Mouse (Mus musculus): ENCODE measurements at regions not wholly inside any gene's neighbourhood (a gene's known extent, or its start where the extent isn't known, plus 50 kb on each side); places are given as distances from the start of the nearest gene placed in this dataset.

GRCm38 (mm10) chr3:148315286-148315685 is 675.1 kb downstream of the Adgrl2 start:
- no peak for DNase-seq

DNA sequence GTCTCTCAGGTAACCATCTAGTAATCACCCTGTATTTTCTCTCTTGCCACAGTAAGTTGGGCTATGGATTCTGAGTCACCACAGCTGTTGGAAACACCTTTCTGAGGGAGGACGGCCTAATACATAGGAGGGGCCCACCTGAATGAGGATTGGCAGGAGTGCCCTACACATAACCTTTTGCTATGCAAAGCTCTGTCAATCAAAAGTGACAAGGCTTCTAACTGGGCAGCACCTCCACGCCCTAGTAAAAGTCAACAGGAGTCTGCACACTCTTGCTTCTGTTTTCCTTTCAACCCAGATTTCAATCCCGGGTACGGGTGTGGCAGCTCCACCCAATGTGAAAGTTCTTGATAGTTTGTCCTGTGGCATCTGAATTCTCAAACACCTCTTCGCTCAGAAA is 694.8 kb downstream of the Adgrl2 start:
- no peak for DNase-seq

- DNase-seq, result no peak
These were observed 711.4 kb downstream of the Adgrl2 start for GRCm38 (mm10) chr3:148278978-148279377.

- no peak for DNase-seq
These were observed 718.1 kb downstream of the Adgrl2 start for GRCm38 (mm10) chr3:148272159-148272848.

GRCm38 (mm10) chr3:148268812-148269211 is 721.5 kb downstream of the Adgrl2 start:
- DNase-seq, result no peak

- no peak for DNase-seq
These were observed 731.1 kb downstream of the Adgrl2 start for GRCm38 (mm10) chr3:148259211-148259610.

GRCm38 (mm10) chr3:148248617-148249016 is 741.7 kb downstream of the Adgrl2 start:
- DNase-seq, result no peak

DNA sequence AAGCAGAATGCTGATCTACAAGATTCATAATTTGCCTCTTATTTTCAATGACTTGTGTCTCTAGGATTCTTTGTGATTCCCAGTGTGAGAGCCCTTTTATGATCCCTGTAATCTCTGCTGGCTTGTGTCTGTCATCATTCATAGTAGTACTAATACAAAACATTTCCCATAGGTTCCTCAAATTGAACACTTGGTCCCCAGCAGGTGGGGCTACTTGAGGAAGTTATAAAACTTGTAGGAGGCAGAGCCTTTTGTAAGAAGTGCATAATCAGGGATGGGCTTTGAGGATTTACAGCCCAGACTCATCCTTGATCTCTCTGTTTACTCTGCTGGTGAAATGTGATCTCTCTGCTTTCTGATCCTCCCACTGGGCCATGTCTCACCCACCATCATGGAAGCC is 743.6 kb downstream of the Adgrl2 start:
- no peak for DNase-seq

DNA sequence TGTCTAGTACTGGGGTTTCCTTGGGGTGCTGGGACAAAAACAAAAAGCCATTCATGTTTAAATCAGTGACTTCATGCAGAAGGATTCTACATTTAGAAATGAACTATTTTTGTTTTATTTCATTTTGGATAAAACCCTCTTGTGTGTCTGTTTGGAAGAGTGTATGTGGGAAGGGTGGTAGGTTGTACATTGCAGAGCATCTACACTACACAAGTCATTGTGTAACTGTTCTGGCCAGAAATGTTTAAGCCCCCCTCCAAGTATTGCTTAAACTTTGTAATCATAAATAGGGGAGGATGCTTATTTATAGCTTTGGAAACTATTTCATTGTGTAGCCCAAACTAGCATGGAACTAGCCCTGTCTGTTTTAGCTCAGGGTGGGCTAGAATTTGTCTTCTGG is 752.3 kb downstream of the Adgrl2 start:
- DNase-seq, result no peak

DNA sequence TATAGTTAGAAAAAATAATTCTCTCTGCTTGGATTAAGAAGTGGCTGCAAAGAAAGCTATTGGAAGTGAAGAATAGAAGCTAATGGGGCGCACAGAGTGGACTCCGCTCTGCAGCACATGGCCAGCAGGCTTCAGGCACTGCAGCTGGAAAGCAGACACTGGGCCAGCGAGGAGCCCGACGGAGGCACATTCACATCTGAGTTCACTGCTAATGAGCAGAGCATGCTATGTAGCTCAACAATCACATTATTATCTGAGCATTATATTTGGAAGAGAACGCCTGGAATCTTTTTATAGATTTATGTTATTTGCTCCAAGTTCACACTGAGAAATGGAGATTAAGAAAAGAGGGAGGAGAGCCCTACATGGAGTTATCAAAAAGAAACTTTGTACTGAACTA is 752.8 kb downstream of the Adgrl2 start:
- DNase-seq, result no peak

- DNase-seq, result no peak
These were observed 756.7 kb downstream of the Adgrl2 start for GRCm38 (mm10) chr3:148233616-148234015.

GRCm38 (mm10) chr3:148229192-148229591 is 761.2 kb downstream of the Adgrl2 start:
- DNase-seq, result no peak

GRCm38 (mm10) chr3:148228002-148228707 is 762.2 kb downstream of the Adgrl2 start:
- no peak for DNase-seq

GRCm38 (mm10) chr3:148220826-148221225 is 769.5 kb downstream of the Adgrl2 start:
- no peak for DNase-seq

GRCm38 (mm10) chr3:148220024-148220590 is 770.2 kb downstream of the Adgrl2 start:
- no peak for DNase-seq

- no peak for DNase-seq
These were observed 788.2 kb downstream of the Adgrl2 start for GRCm38 (mm10) chr3:148202148-148202547.

DNA sequence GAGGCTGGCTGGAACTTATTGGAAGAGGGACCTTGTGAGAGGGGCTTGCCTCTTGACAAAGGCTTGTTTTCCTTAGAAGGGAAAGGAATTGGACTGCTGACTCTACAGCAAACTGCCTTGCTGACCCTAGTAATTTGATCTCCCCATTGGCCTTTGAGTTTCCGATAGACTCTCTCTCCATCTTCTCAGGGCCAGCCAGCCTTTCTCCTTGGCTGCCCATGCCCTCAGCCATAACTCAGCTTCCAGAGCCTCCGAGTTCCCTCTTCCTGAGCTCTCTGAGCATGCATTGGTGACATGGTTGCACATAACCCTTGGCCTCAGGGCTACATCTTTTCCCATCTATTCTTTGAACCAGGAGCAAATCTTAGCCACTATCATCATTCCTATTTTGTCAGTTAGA is 803.7 kb downstream of the Adgrl2 start:
- no peak for DNase-seq

GRCm38 (mm10) chr3:148167556-148167955 is 822.8 kb downstream of the Adgrl2 start:
- no peak for DNase-seq

DNA sequence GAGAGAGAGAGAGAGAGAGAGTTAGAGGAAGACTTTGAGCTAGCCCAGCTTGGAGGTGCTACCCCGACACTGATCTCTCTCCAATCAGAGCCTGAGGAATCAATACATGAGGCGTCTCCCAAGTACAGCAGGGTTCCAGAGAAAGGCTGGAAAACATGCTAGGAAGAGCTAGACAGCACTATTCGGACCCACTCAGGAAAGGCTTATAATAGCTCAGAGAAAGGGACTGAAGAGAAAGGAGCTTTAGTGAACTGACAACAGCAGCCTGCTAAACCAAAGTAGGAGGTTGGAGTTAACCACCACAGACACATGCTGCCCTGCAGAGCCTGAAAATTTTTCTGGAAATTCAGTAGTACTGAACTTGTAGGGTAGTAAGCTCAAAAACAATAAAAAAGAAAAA is 831.3 kb downstream of the Adgrl2 start:
- DNase-seq, result no peak

- no peak for DNase-seq
These were observed 831.8 kb downstream of the Adgrl2 start for GRCm38 (mm10) chr3:148158533-148158932.

DNA sequence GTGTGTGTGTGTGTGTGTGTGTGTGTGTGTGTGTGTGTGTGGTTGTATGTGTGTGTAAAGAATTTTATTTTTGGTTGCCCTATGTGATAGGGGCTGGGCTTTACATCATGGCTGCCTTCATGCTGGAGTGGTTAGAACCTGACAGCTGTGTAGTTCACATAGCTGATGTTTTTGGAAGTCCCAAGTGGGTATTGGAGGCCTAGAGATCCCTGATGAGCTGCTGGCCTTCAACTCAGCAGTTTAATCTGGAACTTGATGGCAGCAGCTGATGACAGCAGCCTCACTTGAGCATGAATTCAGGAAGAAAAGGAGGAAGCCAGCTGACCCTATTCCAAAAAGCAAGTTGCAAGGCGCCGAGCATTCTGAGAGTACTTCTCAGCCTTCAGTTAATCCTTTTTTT is 846.6 kb downstream of the Adgrl2 start:
- DNase-seq, result no peak

DNA sequence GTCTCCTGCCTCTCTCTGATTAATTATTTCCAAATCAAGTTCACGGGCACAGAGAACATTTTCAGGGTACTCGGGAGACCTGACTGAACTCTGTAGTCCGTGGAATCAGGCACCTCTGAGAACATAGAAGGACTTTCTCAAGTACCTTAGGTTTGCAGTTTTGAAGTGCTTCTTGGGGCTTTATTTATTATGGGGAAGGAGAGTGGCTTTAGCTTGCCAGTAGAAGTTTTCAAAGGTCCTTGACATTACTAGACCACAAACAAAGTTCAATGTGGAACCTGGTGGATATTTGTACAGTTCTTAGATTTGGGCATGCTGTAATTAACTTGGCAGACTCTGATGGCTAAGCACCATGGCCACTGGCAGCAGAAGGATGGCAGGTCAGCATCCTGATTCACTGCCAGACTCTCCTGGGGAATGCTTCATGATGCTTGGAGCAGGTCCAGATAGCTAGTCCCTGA is 853.5 kb downstream of the Adgrl2 start:
- DNase-seq, result no peak

- DNase-seq, result no peak
These were observed 855.7 kb downstream of the Adgrl2 start for GRCm38 (mm10) chr3:148134646-148135045.

DNA sequence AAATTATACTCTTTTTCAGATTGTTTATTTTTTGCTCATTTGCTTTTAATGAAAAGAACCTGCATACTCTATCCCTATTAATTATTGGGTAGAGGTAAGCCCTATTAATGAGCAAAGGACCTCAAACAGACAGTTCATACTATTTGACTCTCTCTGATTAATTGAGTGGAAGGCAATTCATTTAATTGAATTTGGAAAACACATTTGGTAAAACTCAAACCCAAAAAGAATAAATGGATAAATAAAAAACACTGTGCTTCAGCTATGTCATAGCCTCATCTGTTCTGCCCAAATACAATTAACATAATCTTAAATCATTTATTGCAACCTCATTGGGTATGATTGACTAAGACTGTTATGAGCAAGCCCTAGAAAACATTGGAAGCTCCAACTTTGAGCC is 874.8 kb downstream of the Adgrl2 start:
- no peak for DNase-seq

All from kidney, adult 18-20 months (tissue).